Mouse (Mus musculus) erythroid progenitor cell, adult 5-6 weeks (primary cell): ENCODE data around the gene Slc26a3. TPM values are rescaled to one million over a fixed set of nuclear protein-coding genes. Genes with fewer than 3 reads are reported as not detected.

Source experiments
- ATAC-seq: replicated peaks from 2 replicates; pipeline ENCODE4 v1.8.0; 2016; ENCODE audit warnings: moderate number of reproducible peaks, mild to moderate bottlenecking, moderate TSS enrichment, inconsistent platforms; ENCODE audit not compliant: poor library complexity, low FRiP score, severe bottlenecking
- total RNA-seq, 2 experiments: library from RNA; stranded (forward) in 1 of 2; stranded (reverse) in 1 of 2; fragments of 150-400 nt in 1 of 2; fragments of 186-747, 209-891 nt in 1 of 2; gene quantifications; 2 replicates each; pipeline versions ENCODE4 v1.2.3 to v1.2.4; 2015 to 2017; ENCODE audit warnings: low replicate concordance in 2 of 2

The Slc26a3 gene
- not detected in 2 replicates for total RNA-seq (2015; ENCODE audit: low replicate concordance)
- total RNA-seq (2017; ENCODE audit: low replicate concordance) = not detected in 2 replicates

DNA sequence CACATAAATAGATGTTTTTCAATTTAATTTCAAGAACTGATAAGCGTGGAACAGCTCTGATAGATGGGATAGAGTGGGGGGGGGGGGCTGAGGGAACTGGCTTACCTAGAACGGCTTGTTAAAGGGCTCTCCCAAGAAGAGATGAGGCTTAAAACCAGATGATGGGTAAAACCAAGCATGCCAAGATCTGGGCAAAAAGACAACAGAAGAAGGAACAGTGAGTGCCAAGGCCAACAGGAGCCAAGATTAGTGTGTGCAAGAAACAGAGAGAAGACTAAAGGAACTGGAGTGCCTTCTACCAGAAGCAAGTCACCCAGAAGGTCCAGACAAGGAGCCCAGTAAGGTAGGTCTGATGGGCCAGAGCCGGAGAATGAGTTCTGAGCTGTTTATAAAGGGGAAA, at the start of gene Slc26a3:
Gene Slc26a3, plus strand, starts transcription at position 301 of the 400 bp plus-strand sequence.
- no peak for ATAC-seq

DNA sequence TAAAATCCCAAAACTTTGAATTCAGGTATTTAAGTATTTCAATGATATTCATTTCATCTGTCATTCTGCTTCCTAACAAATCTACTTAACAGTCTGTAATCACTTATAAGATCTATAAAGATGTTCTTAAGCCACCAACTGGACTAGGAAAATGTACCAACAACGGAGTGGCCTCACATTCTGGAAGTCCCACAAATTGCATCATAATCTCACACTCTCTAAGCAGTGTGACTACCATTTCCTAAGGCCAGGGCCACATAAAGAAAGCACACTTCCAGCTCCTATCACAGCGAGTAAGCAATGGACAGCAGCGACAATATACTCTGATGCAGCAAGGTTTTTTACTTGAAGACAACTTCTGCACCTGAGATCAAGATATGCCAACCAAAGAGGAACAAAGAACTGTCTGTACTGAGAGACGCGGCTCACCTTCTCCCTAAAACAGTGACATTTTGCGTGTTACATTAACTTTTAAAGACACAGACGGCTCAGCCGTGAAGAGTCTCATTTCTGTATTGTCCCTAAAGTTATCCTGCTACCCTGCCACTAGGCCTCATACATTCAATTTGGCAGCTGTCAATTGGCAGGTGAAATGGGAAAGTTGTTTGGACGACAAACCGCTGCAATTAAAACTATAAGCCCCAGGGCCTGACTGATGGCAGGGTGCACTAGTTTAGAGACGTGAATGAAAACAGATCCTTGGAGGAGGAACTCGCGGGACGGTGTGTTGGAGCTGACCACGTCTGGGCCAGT, 40.3 kb upstream of the Slc26a3 start:
- no peak for ATAC-seq

DNA sequence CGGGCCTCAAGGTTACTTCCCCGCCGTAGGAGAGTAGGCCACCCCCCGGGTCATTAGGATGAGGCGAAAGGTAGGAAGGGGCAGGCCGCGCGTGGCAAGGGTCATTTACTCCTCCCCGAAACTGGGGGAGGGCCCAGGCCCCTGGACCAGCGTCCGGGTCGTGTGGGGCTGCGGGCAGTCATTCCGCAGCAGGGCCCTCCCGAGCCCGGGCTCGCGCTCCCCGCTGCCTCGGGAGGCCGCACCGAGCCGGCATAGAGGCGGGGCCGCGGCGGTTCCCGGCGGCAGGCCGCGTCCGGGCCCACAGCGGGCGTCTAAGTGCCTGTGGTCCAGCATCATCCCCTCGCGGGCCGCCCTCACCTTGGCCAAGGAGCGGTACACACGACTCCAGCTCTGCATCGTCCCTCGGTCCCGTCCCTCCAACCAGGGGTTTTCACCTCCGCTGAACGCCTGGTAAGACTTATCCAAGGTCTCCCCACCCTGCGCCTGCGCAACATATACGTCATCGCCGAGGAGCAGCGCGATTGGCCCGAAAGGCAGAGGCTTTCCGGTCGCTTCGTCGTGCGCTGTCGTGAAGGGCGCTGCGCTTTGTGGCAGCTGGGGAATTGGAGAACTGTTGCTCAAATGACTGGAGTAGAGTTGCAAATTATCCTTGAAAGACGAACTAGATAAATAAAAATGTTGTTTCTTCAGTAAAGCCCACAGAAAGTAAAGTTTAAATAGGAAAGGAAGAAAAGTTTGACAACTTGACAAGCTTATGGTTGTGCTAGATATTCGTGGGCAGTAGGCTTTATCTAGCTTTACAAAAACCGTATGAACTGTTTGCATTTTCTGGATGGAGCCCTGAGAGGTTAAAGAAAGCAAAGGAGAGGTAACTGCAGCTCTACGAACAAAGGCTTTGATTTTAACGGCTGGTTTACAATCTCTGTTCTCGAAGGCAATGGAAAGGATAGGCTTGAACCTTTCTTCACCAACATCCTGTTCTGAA, 39.4 kb upstream of the Slc26a3 start, which contains the start of gene Dld:
Gene Dld, minus strand, starts transcription at position 510 of the 985 bp plus-strand sequence.
- peak; percentile 100 for ATAC-seq

DNA sequence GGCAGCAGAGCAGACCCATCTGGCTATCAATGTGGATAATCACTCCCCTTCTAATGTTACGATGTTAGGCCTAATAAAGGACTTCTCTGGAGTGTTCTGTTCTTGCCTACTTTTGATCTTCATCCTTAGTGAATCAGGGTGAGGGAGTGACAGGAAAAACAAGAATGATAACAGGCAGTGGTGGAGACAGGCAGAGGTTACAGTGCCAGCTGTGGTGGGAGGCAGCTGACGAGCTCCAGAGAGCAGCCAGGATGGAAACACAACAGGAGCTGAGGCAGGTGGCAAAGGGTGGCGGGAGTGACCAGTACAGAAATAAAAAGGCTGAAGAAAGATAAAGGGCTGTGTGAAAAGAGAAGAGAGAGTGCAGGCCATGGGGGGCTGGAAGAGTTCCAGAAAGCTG, 24.2 kb upstream of the Slc26a3 start:
- no peak for ATAC-seq

DNA sequence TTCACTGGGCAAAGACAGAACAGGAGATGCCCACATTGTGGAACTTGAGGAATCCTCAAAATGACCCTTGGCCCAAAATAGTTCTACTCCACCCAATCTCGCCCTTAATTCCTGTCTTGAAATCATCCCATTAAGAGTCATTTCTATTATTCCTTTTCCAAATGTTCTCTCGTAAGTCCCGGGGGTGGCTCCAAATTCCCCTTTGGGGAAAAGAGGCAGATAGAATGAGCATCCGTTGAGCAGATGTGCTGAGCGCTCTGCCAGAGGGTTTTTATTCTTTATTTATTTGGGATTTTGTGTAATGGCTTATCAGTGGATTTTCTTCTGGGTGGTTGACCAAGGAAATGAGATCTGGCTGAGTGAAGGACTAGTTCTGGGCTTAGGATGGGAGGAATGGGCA, 22.9 kb upstream of the Slc26a3 start:
- ATAC-seq = no peak

DNA sequence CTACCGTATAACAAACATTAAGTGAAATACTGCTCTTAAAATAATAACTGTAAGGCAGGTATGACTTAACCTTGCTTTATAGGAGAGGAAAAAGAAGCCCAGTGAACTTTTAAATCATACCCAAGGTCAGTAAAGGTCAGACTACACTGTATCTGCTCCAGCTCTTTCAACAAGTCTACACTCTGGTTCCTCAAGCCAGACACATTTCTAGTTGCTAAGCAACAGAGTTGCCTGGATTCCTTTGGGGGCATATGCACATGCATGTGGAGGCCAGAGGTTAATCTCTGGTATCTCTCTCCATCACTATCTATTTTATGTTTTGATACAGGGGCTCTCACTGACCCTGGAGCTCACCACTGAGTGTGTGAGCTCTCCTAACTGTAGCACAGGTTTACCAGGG, 21.6 kb upstream of the Slc26a3 start:
- no peak for ATAC-seq

DNA sequence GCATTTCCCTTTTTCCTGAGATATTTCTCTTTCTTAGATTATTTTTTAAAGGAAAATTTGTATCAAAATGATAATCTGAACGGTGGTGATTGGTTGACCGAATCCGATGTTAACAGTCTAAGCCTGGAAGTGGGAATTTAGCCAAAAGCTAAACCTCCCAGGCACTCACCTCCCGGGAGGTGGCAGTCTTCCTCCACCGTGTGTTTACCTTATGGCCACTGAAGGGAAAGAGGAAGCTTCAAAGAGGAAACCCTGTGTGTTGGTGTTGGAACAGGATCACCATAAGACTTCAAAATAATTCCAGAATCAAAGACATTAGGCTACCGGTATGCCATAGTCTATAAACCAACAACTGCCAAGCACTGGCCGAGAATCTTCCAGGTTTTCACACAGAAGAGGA, 21.0 kb upstream of the Slc26a3 start:
- ATAC-seq = no peak

DNA sequence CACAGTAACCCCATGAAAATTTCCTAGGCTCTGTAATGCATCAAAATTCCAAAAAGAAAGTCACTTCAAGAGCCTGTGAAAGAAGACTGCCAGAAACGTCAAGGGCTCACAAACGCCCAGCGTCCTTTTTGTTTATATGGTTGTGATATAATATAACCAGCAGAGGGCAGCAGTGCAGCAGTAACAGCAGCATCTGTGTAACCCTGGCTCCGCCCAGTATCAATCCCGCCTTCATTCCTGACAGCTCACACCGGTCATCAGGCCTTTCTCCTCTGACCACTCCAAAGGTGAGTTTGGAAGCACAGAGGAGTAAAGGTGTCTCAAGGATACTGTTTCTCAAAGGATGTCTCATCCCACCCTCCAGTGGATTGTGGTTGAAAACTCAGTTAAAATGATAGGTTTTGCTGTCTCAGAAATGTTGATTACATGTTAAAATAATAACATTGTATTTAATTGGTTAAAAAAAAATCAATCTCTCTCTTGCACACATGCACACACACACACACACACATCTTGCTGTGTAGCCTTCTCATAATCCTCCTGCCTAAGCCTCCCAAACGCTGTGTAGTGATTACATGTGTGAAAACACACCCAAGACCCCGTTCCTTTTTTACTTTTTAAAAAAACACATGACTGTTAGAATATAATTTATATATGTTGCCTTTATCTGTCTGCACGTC, 15.9 kb upstream of the Slc26a3 start:
- peak; percentile 75; the same call in 1 of the 2 replicates for ATAC-seq

DNA sequence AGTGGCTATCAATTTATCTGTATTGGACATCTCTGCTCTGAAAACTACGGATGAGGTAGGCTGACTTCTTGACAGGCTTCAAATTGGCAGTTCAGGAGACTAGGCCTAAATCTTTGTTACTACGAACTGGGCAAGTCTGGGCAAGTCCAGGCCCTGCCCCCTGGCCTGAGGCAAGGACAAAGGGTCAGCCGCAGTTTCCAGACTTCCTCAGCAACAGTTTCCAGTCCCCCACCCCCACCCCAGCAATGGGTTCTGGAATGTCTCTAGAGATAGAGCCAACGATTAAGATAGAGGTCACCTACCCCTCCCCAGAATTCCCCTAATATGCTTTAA, 15.4 kb upstream of the Slc26a3 start:
- ATAC-seq = no peak

DNA sequence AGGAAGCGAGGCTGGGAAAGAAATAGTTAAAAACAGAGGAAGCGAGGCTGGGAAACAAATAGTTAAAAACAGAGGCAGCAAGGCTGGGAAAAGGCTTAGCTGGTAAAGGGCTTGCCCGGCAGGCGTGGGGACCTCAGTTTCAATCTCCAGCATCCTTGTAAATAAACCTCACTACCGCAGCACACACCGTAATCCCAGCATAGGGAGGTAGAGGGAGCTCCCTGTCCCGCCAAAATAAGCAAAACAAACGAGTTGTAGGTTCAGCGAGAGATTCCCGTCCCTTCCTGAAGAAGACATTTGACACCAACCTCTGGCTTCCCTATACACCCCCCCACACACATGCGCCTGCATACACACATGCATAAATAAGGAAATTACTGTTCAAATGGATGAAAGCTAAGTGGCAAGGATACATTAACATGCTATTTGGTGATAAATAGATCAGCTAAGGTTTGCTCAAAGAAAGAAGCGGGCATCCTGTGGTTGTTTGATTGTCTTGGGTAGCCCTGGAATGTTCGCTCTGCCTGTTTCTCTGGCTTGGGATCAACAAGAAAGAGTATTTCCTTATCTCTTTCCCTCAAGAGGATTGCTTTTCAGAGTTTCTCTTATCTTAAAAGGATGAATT, 14.2 kb upstream of the Slc26a3 start:
- no peak for ATAC-seq

DNA sequence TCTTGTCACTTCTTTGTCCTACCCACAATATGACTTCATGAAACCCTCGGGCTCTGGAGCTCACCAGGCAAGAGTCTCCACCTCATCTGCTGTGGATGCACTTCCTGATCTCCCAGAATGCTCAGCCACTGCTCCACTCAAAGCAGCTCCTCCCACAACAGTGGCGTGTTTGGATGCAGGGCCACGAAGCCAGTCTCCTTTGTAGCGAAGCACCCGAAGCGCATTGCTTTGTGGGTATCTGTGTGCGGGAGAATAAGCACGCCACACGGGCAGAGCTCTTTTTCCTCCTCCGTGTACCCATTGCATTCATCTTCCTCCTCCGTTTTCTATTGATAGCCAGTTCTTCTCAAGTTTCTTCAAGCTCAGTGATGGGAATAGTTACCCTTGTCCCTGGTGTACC, 13.4 kb upstream of the Slc26a3 start:
- ATAC-seq = no peak

DNA sequence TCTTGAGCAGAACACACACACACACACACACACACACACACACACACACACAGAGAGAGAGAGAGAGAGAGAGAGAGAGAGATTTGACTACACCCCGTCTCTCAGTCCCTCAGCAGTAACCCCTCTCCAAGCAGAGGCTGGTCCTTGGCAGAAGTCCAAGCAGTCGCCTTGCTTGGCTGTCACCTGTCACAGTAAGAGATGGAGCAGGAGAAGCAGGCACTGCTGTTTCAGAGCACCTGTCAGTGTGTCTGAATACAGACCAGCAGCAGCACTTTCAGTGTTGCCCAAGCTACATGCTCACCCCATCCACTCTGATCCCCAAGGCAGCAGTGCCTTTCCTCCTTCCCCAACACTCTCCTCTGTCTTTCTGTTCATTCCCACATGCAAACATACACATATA, 9.8 kb upstream of the Slc26a3 start:
- no peak for ATAC-seq

DNA sequence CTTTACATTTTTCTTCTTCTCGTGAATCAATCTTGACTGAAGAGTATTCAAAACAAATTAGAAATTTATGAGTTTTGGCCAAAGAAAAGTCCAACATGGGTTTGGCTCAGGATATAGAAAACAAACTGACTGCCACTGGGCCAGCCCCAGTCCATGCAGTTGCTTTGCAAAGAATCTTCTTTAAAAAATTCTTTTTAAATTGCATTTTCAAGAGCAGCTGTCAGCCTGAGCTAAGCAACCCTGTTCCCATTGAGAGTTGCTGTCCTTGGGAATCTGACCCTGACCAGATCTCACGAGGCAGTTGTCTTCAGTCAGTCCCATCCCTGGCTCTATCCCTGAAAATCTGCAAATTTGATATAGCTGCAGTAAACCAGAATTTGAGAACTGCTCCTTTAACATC, 8.2 kb upstream of the Slc26a3 start:
- no peak for ATAC-seq

DNA sequence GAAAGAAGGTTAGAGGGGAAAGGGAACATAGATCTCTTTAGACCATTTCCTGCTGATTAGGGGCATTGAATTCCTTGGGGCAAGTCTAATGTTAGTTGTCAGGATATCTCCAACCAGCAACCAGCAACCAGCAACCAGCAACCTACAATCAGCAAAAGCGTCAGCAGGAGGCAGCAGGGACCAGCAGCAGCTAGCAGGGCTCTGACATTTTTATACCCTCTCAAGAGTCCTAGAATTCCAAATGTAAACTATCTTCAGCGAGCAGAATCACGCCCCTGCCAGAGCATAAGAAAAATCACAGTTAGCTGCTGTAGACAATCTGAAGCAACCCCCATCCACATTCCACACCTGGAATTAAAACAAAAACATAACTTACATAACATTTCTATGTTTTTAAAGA, 3.4 kb upstream of the Slc26a3 start:
- no peak for ATAC-seq

DNA sequence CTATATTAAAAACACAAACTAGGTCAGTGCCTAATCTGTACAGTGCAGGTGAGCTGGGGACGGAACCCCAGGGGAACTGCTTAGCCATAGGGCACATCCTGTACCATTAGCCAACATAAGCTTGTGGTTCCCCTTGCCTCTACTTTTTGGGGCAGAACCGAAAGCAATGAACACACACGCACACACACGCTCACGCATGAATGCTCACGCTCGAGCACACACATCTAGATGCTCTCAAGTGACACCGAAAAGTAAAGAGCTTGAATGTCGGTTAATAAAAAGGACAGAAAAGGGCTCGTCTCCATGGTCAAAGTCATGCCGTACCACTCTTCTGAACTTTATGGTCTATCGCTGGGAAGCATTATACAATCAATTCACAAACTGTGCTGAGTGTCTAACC, 1.0 kb downstream of the Slc26a3 start:
- 0 out of 2 replicates have a peak, but pooled peaks have one; percentile 19 for ATAC-seq

DNA sequence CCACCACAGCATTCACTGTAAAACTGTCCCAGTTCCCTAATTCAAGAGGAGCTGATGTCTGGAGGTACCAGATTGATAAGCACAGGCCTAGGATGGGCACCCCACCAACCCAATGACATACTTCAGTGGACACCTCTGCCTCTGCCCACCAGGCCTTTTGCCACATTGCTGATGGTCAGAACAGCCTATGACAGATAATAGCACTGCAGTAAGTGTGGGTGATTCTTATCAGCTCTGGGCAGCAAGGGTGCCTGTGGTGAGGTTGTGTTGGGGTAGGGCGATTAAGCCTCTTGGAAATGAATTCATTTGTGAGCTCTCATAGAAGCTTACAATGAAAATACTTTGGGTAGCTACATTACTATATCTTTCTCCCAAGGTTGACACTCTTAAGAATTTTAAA, 5.2 kb downstream of the Slc26a3 start:
- ATAC-seq = no peak

DNA sequence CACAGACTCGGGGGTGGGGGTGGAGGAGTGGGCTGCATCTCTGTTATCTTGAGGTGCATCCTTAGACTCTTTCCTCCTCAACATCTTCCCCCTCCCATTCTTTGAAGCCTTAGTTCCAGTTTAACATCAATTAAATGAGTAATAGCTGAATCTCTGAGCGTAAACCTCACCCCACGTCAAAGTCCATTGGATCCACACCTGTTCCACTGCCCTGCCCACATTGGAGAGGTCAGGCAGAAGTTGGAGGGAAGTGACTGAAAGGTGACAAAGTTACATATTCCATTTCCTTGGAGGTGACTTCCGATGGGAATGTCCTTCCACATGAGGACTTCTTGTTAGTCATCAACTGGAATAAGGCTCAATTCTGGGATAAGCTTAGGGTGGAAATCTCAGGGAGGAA, 7.0 kb downstream of the Slc26a3 start:
- no peak for ATAC-seq

DNA sequence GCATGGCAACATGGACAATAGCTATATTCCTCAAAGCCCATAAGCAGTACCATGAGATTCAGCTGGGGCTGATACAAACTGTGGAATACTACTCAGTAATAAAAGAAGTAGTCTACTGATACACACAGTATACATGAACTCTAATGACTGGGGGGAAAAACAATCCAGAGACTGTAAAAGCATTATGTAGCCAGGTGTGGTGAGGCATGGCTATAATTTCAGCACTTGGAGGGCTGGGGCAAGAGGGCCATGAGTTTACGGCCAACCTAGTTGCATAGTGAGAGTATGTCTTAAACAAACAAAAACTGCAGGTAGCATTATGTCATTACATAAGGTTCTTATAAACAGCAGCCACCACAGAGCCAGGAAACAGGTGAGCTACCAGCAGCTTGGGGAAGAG, 10.2 kb downstream of the Slc26a3 start:
- no peak for ATAC-seq

DNA sequence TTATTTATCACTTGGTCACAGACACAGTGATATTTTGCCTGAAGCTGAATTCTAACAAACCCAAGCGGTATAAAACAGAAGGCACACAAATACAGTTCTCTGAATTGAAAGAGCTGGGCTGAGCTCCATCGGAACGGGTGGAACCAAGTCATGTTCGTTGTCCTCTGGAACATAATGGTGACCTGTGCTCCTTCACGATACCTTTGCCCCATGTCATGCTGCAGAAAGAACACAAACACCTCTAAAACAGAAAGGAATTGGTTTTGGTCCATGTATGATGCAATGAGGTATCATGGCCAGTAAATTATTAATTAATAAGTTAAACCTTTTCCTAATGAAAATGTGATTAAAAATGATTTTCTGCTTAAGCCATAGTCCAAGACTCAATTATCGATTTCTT, 11.3 kb downstream of the Slc26a3 start:
- no peak for ATAC-seq
